Mouse (Mus musculus): ENCODE measurements at regions not wholly inside any gene's neighbourhood (a gene's known extent, or its start where the extent isn't known, plus 50 kb on each side); places are given as distances from the start of the nearest gene placed in this dataset.

- H3K9ac ChIP-seq, result no peak overlapping the region
- no peaks in the 10 kb centered on the region for H3K36me3 ChIP-seq
- H3K4me1 ChIP-seq, result no peaks in the 10 kb centered on the region
- 86% methylated on average over 3 of the region's 3 CpGs for WGBS
- ATAC-seq (ENCODE audit: insufficient number of reproducible peaks, low FRiP score, low TSS enrichment, low read depth), result no peak
- H3K27ac ChIP-seq, result no peak overlapping the region
- no peaks in the 10 kb centered on the region for H3K27me3 ChIP-seq
- no peaks in the 10 kb centered on the region for H3K9me3 ChIP-seq
- H3K4me2 ChIP-seq, result no peak overlapping the region
- H3K4me3 ChIP-seq, result no peak overlapping the region
Measured at GRCm38 (mm10) chr6:102977122-102977521, 404.2 kb upstream of the Cntn3 start.

- no peak overlapping the region for H3K27ac ChIP-seq
- H3K9me3 ChIP-seq, result no peaks in the 10 kb centered on the region
- H3K4me3 ChIP-seq, result no peak overlapping the region
- no peak overlapping the region for H3K4me2 ChIP-seq
- no peaks in the 10 kb centered on the region for H3K4me1 ChIP-seq
- 59% methylated on average over 2 of the region's 2 CpGs for WGBS
- no peaks in the 10 kb centered on the region for H3K27me3 ChIP-seq
- ATAC-seq (ENCODE audit: insufficient number of reproducible peaks, low FRiP score, low TSS enrichment, low read depth), result no peak
- no peak overlapping the region for H3K9ac ChIP-seq
- no peaks in the 10 kb centered on the region for H3K36me3 ChIP-seq
Measured at GRCm38 (mm10) chr6:103023326-103023725, 450.4 kb upstream of the Cntn3 start.

GRCm38 (mm10) chr6:103024006-103024405, 451.1 kb upstream of the Cntn3 start:
- no peaks in the 10 kb centered on the region for H3K9me3 ChIP-seq
- WGBS, result 63% methylated on average over 2 of the region's 2 CpGs
- no peak overlapping the region for H3K4me2 ChIP-seq
- H3K27ac ChIP-seq, result no peak overlapping the region
- H3K27me3 ChIP-seq, result no peaks in the 10 kb centered on the region
- no peaks in the 10 kb centered on the region for H3K4me1 ChIP-seq
- no peak for ATAC-seq (ENCODE audit: insufficient number of reproducible peaks, low FRiP score, low TSS enrichment, low read depth)
- H3K9ac ChIP-seq, result no peak overlapping the region
- H3K36me3 ChIP-seq, result no peaks in the 10 kb centered on the region
- no peak overlapping the region for H3K4me3 ChIP-seq

GRCm38 (mm10) chr6:103028150-103028549, 455.2 kb upstream of the Cntn3 start:
- H3K27me3 ChIP-seq, result no peaks in the 10 kb centered on the region
- H3K27ac ChIP-seq, result no peak overlapping the region
- WGBS, result 61% methylated on average over 1 of the region's 1 CpGs
- no peaks in the 10 kb centered on the region for H3K36me3 ChIP-seq
- no peak for ATAC-seq (ENCODE audit: insufficient number of reproducible peaks, low FRiP score, low TSS enrichment, low read depth)
- no peak overlapping the region for H3K4me2 ChIP-seq
- no peak overlapping the region for H3K4me3 ChIP-seq
- no peaks in the 10 kb centered on the region for H3K9me3 ChIP-seq
- H3K9ac ChIP-seq, result no peak overlapping the region
- H3K4me1 ChIP-seq, result no peaks in the 10 kb centered on the region

GRCm38 (mm10) chr6:103033418-103033817, 460.5 kb upstream of the Cntn3 start:
- H3K9me3 ChIP-seq, result no peaks in the 10 kb centered on the region
- no peak overlapping the region for H3K4me3 ChIP-seq
- no peak overlapping the region for H3K4me2 ChIP-seq
- no peaks in the 10 kb centered on the region for H3K36me3 ChIP-seq
- ATAC-seq (ENCODE audit: insufficient number of reproducible peaks, low FRiP score, low TSS enrichment, low read depth), result no peak
- H3K27me3 ChIP-seq, result no peaks in the 10 kb centered on the region
- no peaks in the 10 kb centered on the region for H3K4me1 ChIP-seq
- H3K9ac ChIP-seq, result no peak overlapping the region
- 67% methylated on average over 3 of the region's 4 CpGs for WGBS
- no peak overlapping the region for H3K27ac ChIP-seq

- Histone ChIP-seq H3K4me2 (no peak overlapping the region), H3K4me3 (no peak overlapping the region), H3K9ac (no peak overlapping the region), H3K27me3 (no peaks in the 10 kb centered on the region), H3K27ac (no peak overlapping the region), H3K36me3 (no peaks in the 10 kb centered on the region), H3K4me1 (no peaks in the 10 kb centered on the region), H3K9me3 (no peaks in the 10 kb centered on the region)
- no peak for ATAC-seq (ENCODE audit: insufficient number of reproducible peaks, low FRiP score, low TSS enrichment, low read depth)
- 29% methylated on average over 7 of the region's 7 CpGs for WGBS
Measured at GRCm38 (mm10) chr6:103033919-103034318, 461.0 kb upstream of the Cntn3 start.

GRCm38 (mm10) chr6:103060591-103060990, 449.8 kb upstream of the Chl1 start:
- no peaks in the 10 kb centered on the region for H3K27me3 ChIP-seq
- no peaks in the 10 kb centered on the region for H3K9me3 ChIP-seq
- no peak overlapping the region for H3K4me3 ChIP-seq
- 77% methylated on average over 5 of the region's 5 CpGs for WGBS
- H3K4me2 ChIP-seq, result no peak overlapping the region
- H3K36me3 ChIP-seq, result no peaks in the 10 kb centered on the region
- no peaks in the 10 kb centered on the region for H3K4me1 ChIP-seq
- H3K27ac ChIP-seq, result no peak overlapping the region
- H3K9ac ChIP-seq, result no peak overlapping the region
- ATAC-seq (ENCODE audit: insufficient number of reproducible peaks, low FRiP score, low TSS enrichment, low read depth), result no peak

- no peak overlapping the region for H3K4me2 ChIP-seq
- no peak overlapping the region for H3K4me3 ChIP-seq
- H3K9me3 ChIP-seq, result no peaks in the 10 kb centered on the region
- no peak for ATAC-seq (ENCODE audit: insufficient number of reproducible peaks, low FRiP score, low TSS enrichment, low read depth)
- H3K27me3 ChIP-seq, result no peaks in the 10 kb centered on the region
- no peaks in the 10 kb centered on the region for H3K4me1 ChIP-seq
- H3K27ac ChIP-seq, result no peak overlapping the region
- no peaks in the 10 kb centered on the region for H3K36me3 ChIP-seq
- WGBS, result 44% methylated on average over 1 of the region's 1 CpGs
- H3K9ac ChIP-seq, result no peak overlapping the region
Measured at GRCm38 (mm10) chr6:103106189-103106588, 404.2 kb upstream of the Chl1 start.

- Histone ChIP-seq H3K4me3 (no peak overlapping the region), H3K4me2 (no peak overlapping the region), H3K4me1 (no peaks in the 10 kb centered on the region), H3K27ac (no peak overlapping the region), H3K9me3 (no peaks in the 10 kb centered on the region), H3K9ac (no peak overlapping the region), H3K27me3 (no peaks in the 10 kb centered on the region), H3K36me3 (no peaks in the 10 kb centered on the region)
- ATAC-seq (ENCODE audit: insufficient number of reproducible peaks, low FRiP score, low TSS enrichment, low read depth), result no peak
- whole genome bisulfite sequencing, result 77% methylated on average over 2 of the region's 2 CpGs
Measured at GRCm38 (mm10) chr6:103119537-103119936, 390.8 kb upstream of the Chl1 start.

- WGBS, result 35% methylated on average over 5 of the region's 5 CpGs
- H3K27ac ChIP-seq, result 0 out of 2 replicates have a peak overlapping the region, but pooled peaks have one; percentile 6
- no peak for ATAC-seq (ENCODE audit: insufficient number of reproducible peaks, low FRiP score, low TSS enrichment, low read depth)
Measured at GRCm38 (mm10) chr6:103140851-103141250, 369.5 kb upstream of the Chl1 start.

GRCm38 (mm10) chr6:103177851-103178250, 332.5 kb upstream of the Chl1 start:
- no peaks in the 10 kb centered on the region for H3K27me3 ChIP-seq
- H3K4me3 ChIP-seq, result no peak overlapping the region
- no peak overlapping the region for H3K27ac ChIP-seq
- no peaks in the 10 kb centered on the region for H3K4me1 ChIP-seq
- H3K9me3 ChIP-seq, result no peaks in the 10 kb centered on the region
- H3K9ac ChIP-seq, result no peak overlapping the region
- no peaks in the 10 kb centered on the region for H3K36me3 ChIP-seq
- 29% methylated on average over 1 of the region's 1 CpGs for WGBS
- ATAC-seq (ENCODE audit: insufficient number of reproducible peaks, low FRiP score, low TSS enrichment, low read depth), result no peak
- no peak overlapping the region for H3K4me2 ChIP-seq

More at GRCm38 (mm10) chr6:103140851-103141250, 369.5 kb upstream of the Chl1 start:
- Histone ChIP-seq H3K9me3 (no peaks in the 10 kb centered on the region), H3K36me3 (no peaks in the 10 kb centered on the region), H3K9ac (no peak overlapping the region), H3K4me3 (no peak overlapping the region), H3K4me2 (no peak overlapping the region), H3K4me1 (no peaks in the 10 kb centered on the region), H3K27me3 (no peaks in the 10 kb centered on the region)

GRCm38 (mm10) chr6:103183355-103183754, 327.0 kb upstream of the Chl1 start:
- H3K9me3 ChIP-seq, result no peaks in the 10 kb centered on the region
- no peak overlapping the region for H3K4me3 ChIP-seq
- H3K9ac ChIP-seq, result no peak overlapping the region
- H3K27me3 ChIP-seq, result no peaks in the 10 kb centered on the region
- H3K36me3 ChIP-seq, result no peaks in the 10 kb centered on the region
- H3K27ac ChIP-seq, result no peak overlapping the region
- no peak for ATAC-seq (ENCODE audit: insufficient number of reproducible peaks, low FRiP score, low TSS enrichment, low read depth)
- no peaks in the 10 kb centered on the region for H3K4me1 ChIP-seq
- no peak overlapping the region for H3K4me2 ChIP-seq

- Histone ChIP-seq H3K9ac (no peak overlapping the region), H3K4me2 (no peak overlapping the region), H3K4me1 (no peaks in the 10 kb centered on the region), H3K27ac (no peak overlapping the region), H3K27me3 (no peaks in the 10 kb centered on the region), H3K9me3 (no peaks in the 10 kb centered on the region), H3K36me3 (no peaks in the 10 kb centered on the region), H3K4me3 (no peak overlapping the region)
- ATAC-seq (ENCODE audit: insufficient number of reproducible peaks, low FRiP score, low TSS enrichment, low read depth), result no peak
- WGBS, result 82% methylated on average over 6 of the region's 6 CpGs
Measured at GRCm38 (mm10) chr6:103196838-103197237, 313.5 kb upstream of the Chl1 start.
